ENCODE assay signal across 23 mouse cellular contexts in genomic region chr10:54337234-54337633, GRCm38 (mm10).
"Had no signal": no experiment of that assay in that cellular context is flagged by ENCODE, and none has a peak within 500 bp of the region (broad histone marks: within the 10 kb centered on the region; RNA-seq: fewer than 3 reads in every experiment).

No protein-coding gene starts in this region.

- DNase-seq: gastrocnemius, postnatal 14 days; heart, postnatal 10 days; heart, postnatal 4 days; kidney, adult 2 months; kidney, adult 9 months; kidney, postnatal 14 days; kidney, postnatal 36 days; layer of hippocampus, adult 9-11 months; layer of hippocampus, postnatal 36 days; liver; liver, embryonic 13.5 days had no signal

- H3K4me3 ChIP-seq: heart, adult 2 months; heart, embryonic 10.5 days; heart, embryonic 12.5 days; hindbrain, embryonic 10.5 days; hindbrain, embryonic 12.5 days; intestine, embryonic 15.5 days; kidney, embryonic 15.5 days; limb, embryonic 10.5 days; limb, embryonic 12.5 days; liver, embryonic 13.5 days; liver, embryonic 15.5 days had no signal

- H3K27ac ChIP-seq: heart, adult 2 months; heart, embryonic 10.5 days; hindbrain, embryonic 10.5 days; hindbrain, embryonic 12.5 days; hindbrain, embryonic 14.5 days; intestine, embryonic 15.5 days; kidney, embryonic 15.5 days; kidney, postnatal 0 days; limb, embryonic 10.5 days; limb, embryonic 12.5 days; liver, embryonic 13.5 days; liver, embryonic 15.5 days had no signal
